Mouse (Mus musculus): ENCODE data around the gene Ltbp2.

- TF ChIP-seq CTCF (IDR thresholded peaks at IDR 0.05; ENCODE audit: insufficient read depth, low read length) (no peak), POLR2A (IDR thresholded peaks at IDR 0.05; ENCODE audit: borderline replicate concordance, extremely low read depth, low read depth, low read length) (no peak)
Measured at GRCm38 (mm10) chr12:84831141-84831540, 45.2 kb downstream of the Ltbp2 start.

Measured in lung, adult 2 months (tissue).